Mouse (Mus musculus): ENCODE results near the gene Kcna1.
A peak's percentile ranks its signal among the peaks of the same experiment; 100 is the strongest.

Kcna1 gene

GRCm38 (mm10) chr6:126646381-126646780, at the start of gene Kcna1:
Gene Kcna1 (minus strand): TSS chr6:126646384.
- no peak for DNase-seq

GRCm38 (mm10) chr6:126687120-126687519, 40.9 kb upstream of the Kcna1 start:
- no peak for DNase-seq

- DNase-seq = no peak
Measured at GRCm38 (mm10) chr6:126685135-126685534, 39.0 kb upstream of the Kcna1 start.

GRCm38 (mm10) chr6:126678961-126679360, 32.8 kb upstream of the Kcna1 start:
- DNase-seq = peak; percentile 52 to 55

GRCm38 (mm10) chr6:126667001-126667400, 20.8 kb upstream of the Kcna1 start:
- peak; percentile 68 to 70 for DNase-seq

- no peak for DNase-seq
Measured at GRCm38 (mm10) chr6:126666091-126666490, 19.9 kb upstream of the Kcna1 start.

GRCm38 (mm10) chr6:126664569-126664968, 18.4 kb upstream of the Kcna1 start:
- DNase-seq = no peak

- DNase-seq = no peak
Measured at GRCm38 (mm10) chr6:126657646-126658394, 11.6 kb upstream of the Kcna1 start.

GRCm38 (mm10) chr6:126653561-126653960, 7.4 kb upstream of the Kcna1 start:
- no peak for DNase-seq

- peak; percentile 80 to 83 for DNase-seq
Measured at GRCm38 (mm10) chr6:126645644-126646358, 383 bp downstream of the Kcna1 start.

GRCm38 (mm10) chr6:126645044-126645541, 1.1 kb downstream of the Kcna1 start:
- DNase-seq = peak; percentile 75 to 81

GRCm38 (mm10) chr6:126644181-126645043, 1.8 kb downstream of the Kcna1 start:
- DNase-seq = peak; percentile 88 to 89

GRCm38 (mm10) chr6:126643341-126644055, 2.7 kb downstream of the Kcna1 start:
- DNase-seq = peak; percentile 46 to 58

- peak; percentile 76 to 82 for DNase-seq
Measured at GRCm38 (mm10) chr6:126642856-126643321, 3.3 kb downstream of the Kcna1 start.

GRCm38 (mm10) chr6:126628451-126628850, 17.7 kb downstream of the Kcna1 start:
- DNase-seq = no peak

GRCm38 (mm10) chr6:126618455-126618854, 27.7 kb downstream of the Kcna1 start:
- no peak for DNase-seq

GRCm38 (mm10) chr6:126610746-126611145, 35.4 kb downstream of the Kcna1 start:
- DNase-seq = peak; percentile 54 to 59

- DNase-seq = peak in 1 of 2 experiments; percentile 56
Measured at GRCm38 (mm10) chr6:126609193-126609947, 36.8 kb downstream of the Kcna1 start.

GRCm38 (mm10) chr6:126601843-126602326, 44.3 kb downstream of the Kcna1 start:
- DNase-seq = peak; percentile 45 to 47

- DNase-seq = peak; percentile 73 to 79
Measured at GRCm38 (mm10) chr6:126599201-126599995, 46.8 kb downstream of the Kcna1 start.
